Mouse (Mus musculus) splenic B cell, adult 2 months (primary cell): Measurements from ENCODE around the gene Rasl11a.
"Not testable (repeated sequence)": the region's sequence is repeated elsewhere in the genome, so short reads cannot be mapped to it uniquely, and the experiment has no call there.

Source experiments
- DNase-seq: peaks from one replicate; pipeline ENCODE4 v3.0.0-alpha.2; 2011; ENCODE audit warnings: low read depth, low spot score
- H3K27me3 ChIP-seq: 2 replicates; pipeline ENCODE4 v1.6.1; 2012; ENCODE audit warnings: mild to moderate bottlenecking, low read length, moderate library complexity, mixed read lengths; ENCODE audit not compliant: control insufficient read depth, poor library complexity, insufficient read depth, severe bottlenecking
- H3K36me3 ChIP-seq: 2 replicates; pipeline ENCODE4 v1.6.1; 2012; ENCODE audit warnings: mild to moderate bottlenecking, low read length, moderate library complexity, mixed read lengths; ENCODE audit not compliant: control insufficient read depth, poor library complexity, insufficient read depth, severe bottlenecking

The Rasl11a gene

DNA sequence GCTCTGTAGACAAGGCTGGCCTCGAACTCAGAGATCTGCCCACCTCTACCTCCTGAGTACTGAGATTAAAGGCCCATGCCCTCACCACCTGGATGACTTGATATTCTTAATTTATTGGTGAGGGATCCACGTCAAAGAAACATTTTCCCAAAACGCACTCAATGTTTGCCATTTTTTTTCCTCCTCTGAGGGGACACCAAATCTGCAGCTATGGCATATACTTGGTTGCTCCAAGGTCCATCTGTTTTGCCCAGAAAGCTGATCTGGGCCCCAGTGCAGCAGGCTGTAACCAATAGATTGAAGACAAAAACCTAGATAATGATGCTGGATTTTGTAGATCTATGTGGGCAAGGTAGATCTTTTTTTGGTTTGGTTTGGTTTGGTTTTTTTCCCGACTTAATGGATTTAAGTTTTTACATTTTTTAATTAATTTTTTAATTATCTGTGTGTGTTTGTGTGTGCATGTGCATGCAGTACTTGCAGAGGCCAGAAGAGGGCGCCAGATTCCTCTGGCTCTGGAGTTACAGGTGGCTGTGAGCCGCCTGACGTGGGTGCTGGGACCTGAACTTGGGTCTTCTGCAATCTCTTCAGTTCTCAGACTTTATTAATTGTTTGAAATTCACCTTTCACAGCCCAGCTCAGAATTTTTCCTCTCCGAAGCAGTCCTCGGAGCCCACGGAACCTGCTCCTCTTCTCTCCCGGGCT is 48.8 kb downstream of the Rasl11a start:
- H3K27me3 ChIP-seq: no peaks in the 10 kb centered on the region
- DNase-seq: peak; percentile 45
- H3K36me3 ChIP-seq: no peaks in the 10 kb centered on the region

DNA sequence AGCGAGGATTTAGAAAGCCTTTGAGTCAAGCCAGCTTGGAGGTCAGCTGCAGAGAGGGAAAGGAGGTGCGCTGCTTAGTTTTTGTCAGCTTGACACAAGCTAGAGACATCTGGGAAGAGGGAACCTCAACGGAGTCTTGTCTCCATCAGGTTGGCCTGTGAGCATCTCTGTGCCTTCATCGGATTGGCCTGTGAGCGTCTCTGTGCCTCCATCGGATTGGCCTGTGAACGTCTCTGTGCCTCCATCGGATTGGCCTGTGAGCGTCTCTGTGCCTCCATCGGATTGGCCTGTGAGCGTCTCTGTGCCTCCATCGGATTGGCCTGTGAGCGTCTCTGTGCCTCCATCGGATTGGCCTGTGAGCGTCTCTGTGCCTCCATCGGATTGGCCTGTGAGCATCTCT is 50.8 kb downstream of the Rasl11a start:
- not testable (repeated sequence) for DNase-seq, H3K27me3 ChIP-seq, H3K36me3 ChIP-seq

DNA sequence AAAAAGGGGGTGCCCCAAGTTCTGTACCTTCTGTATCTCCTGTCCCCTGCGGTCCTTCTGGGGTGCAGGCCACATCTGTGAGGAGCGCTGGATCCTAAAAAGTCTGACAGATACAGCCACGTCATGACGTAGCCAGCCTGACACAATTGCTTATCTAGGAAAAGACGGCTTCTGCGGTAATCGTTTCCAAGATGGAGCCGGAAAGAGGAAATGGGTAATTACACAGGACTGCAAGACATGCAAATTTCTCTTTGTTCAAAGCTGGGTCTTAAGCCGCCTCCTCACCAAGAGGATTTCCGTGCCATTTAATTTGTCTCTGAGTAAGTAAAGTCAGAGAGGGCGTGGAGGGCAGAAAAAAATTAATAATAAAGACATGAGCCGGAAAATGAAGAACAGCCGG is 52.1 kb downstream of the Rasl11a start:
- Histone ChIP-seq H3K27me3 (no peaks in the 10 kb centered on the region), H3K36me3 (no peaks in the 10 kb centered on the region)
- peak; percentile 71 for DNase-seq
